Mouse (Mus musculus) intestine, embryonic 16.5 days (tissue): ENCODE data around the gene Efcab2. TPM values are rescaled to one million over a fixed set of nuclear protein-coding genes. Genes with fewer than 3 reads are reported as not detected.

ENCODE experiments used
- ATAC-seq: fragments of 200-750 bp; cut with Nextera tagmentation; 2 replicates; pipeline ENCODE4 v1.8.0; 2017; ENCODE audit warnings: moderate TSS enrichment, moderate library complexity
- H3K27ac ChIP-seq: fragments of 300-500 bp; sonication (generic); 2 replicates; pipeline ENCODE4 v1.5.1; 2014; ENCODE audit warnings: mild to moderate bottlenecking, low read length
- H3K27me3 ChIP-seq: fragments of 300-500 bp; sonication (generic); replicated peaks from 2 replicates; pipeline ENCODE4 v1.6.1; 2014; ENCODE audit warnings: low read length, control low read depth, mixed read lengths; ENCODE audit not compliant: control insufficient read depth, insufficient read depth
- H3K36me3 ChIP-seq: fragments of 300-500 bp; sonication (generic); 2 replicates; pipeline ENCODE4 v1.6.1; 2014; ENCODE audit warnings: low read length, control low read depth; ENCODE audit not compliant: control insufficient read depth, insufficient read depth
- H3K4me1 ChIP-seq: fragments of 300-500 bp; sonication (generic); 2 replicates; pipeline ENCODE4 v1.6.1; 2014; ENCODE audit warnings: low read length, control low read depth, mixed read lengths; ENCODE audit not compliant: control insufficient read depth, insufficient read depth
- H3K4me2 ChIP-seq: fragments of 300-500 bp; sonication (generic); 2 replicates; pipeline ENCODE4 v1.6.1; 2014; ENCODE audit warnings: low read depth, low read length, control low read depth
- H3K4me3 ChIP-seq: fragments of 300-500 bp; sonication (generic); 2 replicates; pipeline ENCODE4 v1.5.1; 2014; ENCODE audit warnings: mild to moderate bottlenecking, low read length
- H3K9ac ChIP-seq: fragments of 300-500 bp; sonication (generic); 2 replicates; pipeline ENCODE4 v1.6.1; 2014; ENCODE audit warnings: low read depth, low read length
- H3K9me3 ChIP-seq: fragments of 300-500 bp; sonication (generic); 2 replicates; pipeline ENCODE4 v1.6.1; 2016; ENCODE audit warnings: low read length, control low read depth; ENCODE audit not compliant: control insufficient read depth
- WGBS: fragments of 180-500 bp; shearing (Covaris S2); extraction: QIAGEN DNeasy Blood & Tissue Kit; methylation state at CpG from one replicate; pipeline ENCODE4 v1.1.7; 2014; 5-methylcytosine and 5-hydroxymethylcytosine counted together
- polyA plus RNA-seq: library from polyadenylated mRNA; unstranded; fragments of >200 nt; fragmentation: Nextera tagmentation; extraction: Ambion mirVana; gene quantifications from 2 replicates; pipeline ENCODE4 v1.2.1, GENCODE M21; 2015

Gene Efcab2
- polyA plus RNA-seq, 1 experiment from 2014 or later = 8.8 TPM

DNA sequence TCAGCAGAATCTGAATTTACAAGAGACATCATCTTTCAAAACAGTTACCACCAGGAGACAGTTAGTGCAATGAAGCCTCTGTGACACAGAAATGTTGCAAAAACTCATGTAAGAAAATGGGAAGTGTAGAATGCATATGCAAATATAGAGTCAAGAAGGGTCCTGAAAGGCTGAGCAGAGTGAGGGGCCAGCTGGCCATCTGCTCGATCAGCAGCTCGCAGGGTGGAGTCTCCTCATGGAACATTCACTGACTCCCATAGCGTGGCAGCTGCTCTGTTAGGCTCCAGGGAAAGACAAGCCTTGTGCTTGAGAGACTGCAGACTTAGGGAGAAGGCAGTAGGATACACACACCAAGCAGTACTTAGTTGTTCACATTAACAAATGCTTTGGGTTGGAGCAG, 83.2 kb downstream of the Efcab2 start:
- Histone ChIP-seq H3K9me3 (no peaks in the 10 kb centered on the region), H3K27ac (no peak overlapping the region), H3K4me1 (no peaks in the 10 kb centered on the region; the same call in 1 of the 2 replicates), H3K4me2 (no peak overlapping the region), H3K36me3 (no peaks in the 10 kb centered on the region), H3K9ac (no peak overlapping the region), H3K4me3 (no peak overlapping the region), H3K27me3 (no peaks in the 10 kb centered on the region)
- WGBS = 51% methylated on average over 3 of the region's 3 CpGs
- ATAC-seq = no peak

DNA sequence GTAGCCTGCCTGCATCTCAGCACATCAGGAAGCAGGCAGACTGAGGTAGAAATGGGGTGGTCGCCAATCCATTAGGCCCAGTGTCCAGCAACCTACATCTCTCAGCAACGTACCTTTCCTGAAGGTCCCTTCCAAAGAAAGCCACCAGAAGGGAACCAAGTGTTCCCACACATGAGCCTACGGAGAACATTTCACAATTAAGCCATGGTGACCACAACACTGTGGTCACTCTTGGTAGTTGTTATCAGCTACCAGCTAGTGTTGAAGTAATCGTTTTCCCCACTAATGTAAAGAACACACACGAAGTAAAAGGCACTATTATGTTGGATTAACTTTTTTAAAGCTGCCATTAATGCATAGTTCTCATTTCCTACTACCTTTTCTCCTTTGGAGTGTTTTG, 85.8 kb downstream of the Efcab2 start:
- H3K27ac ChIP-seq = no peak overlapping the region
- H3K9me3 ChIP-seq = no peaks in the 10 kb centered on the region
- no peak for ATAC-seq
- 86% methylated on average over 5 of the region's 5 CpGs for WGBS
- no peaks in the 10 kb centered on the region; the same call in 1 of the 2 replicates for H3K4me1 ChIP-seq
- H3K4me2 ChIP-seq = no peak overlapping the region
- no peaks in the 10 kb centered on the region for H3K36me3 ChIP-seq
- H3K4me3 ChIP-seq = no peak overlapping the region
- H3K9ac ChIP-seq = no peak overlapping the region
- H3K27me3 ChIP-seq = no peaks in the 10 kb centered on the region

DNA sequence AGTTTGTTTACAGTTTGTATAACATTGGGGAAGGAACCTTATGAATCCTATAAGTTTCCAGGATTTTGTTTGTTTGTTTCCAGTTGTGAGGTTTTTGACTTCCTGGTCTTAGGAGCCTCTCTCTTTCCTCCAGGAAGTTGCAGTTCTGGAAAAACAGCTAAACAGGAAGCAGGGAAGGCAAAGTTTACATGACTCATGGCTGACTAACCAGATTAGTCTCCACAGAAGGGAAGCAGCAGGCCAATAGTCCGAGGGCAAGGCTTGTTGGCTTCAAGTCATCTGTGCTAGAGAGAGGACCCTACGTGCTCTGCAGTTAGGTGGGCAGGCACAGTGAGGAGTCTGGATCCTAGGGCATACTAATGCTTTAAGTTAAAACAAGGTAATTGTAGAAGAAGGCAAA, 86.6 kb downstream of the Efcab2 start:
- H3K27ac ChIP-seq = no peak overlapping the region
- no peaks in the 10 kb centered on the region for H3K36me3 ChIP-seq
- H3K4me1 ChIP-seq = no peaks in the 10 kb centered on the region
- no peak overlapping the region for H3K4me2 ChIP-seq
- no peaks in the 10 kb centered on the region for H3K27me3 ChIP-seq
- ATAC-seq = no peak
- WGBS = 57% methylated on average over 2 of the region's 2 CpGs
- no peak overlapping the region for H3K9ac ChIP-seq
- H3K9me3 ChIP-seq = no peaks in the 10 kb centered on the region
- no peak overlapping the region for H3K4me3 ChIP-seq

DNA sequence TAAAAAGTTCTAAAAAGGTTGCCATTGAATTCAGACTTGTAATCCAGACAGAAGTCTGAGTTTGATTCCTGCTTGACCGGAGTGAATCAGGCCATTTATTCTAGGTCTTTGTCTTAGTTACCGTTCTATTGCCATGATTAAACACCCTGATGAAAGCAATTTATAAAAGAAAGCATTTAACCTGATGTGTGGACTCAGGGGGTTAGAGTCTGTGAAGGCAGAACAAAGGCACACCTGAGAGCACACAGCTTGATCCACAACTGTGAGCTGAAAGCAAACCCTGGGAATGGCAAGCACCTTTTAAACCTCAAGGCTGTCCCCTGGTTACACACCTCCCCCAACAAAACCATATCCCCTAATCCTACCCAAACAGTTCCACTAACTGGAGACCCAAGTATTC, 90.3 kb downstream of the Efcab2 start:
- 78% methylated on average over 2 of the region's 2 CpGs for WGBS
- Histone ChIP-seq H3K4me3 (no peak overlapping the region), H3K9me3 (no peaks in the 10 kb centered on the region), H3K27ac (no peak overlapping the region), H3K27me3 (no peaks in the 10 kb centered on the region), H3K9ac (no peak overlapping the region), H3K4me2 (no peak overlapping the region), H3K36me3 (no peaks in the 10 kb centered on the region), H3K4me1 (no peaks in the 10 kb centered on the region)
- no peak for ATAC-seq

DNA sequence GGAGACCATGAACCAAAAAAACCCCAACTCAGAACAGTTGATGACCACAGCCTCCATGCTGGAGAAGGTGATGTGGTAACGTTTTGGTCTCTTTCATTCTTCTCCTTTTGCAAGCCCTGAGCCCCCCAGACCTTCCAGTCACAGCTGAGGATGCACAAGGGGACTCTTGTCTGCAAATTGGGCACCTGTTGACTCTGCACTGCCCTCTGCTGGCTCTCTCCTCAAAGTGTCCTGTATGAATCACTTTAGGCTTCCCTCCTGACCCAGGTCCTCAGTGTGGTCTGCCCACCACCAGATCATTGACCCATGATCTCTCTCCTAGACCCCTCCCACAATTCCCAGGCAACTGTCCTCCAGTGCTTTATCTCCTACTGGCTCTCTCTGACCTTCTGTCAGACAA, 91.0 kb downstream of the Efcab2 start:
- no peak overlapping the region for H3K4me3 ChIP-seq
- 63% methylated on average over 1 of the region's 1 CpGs for WGBS
- H3K4me2 ChIP-seq = no peak overlapping the region
- ATAC-seq = no peak
- no peaks in the 10 kb centered on the region for H3K9me3 ChIP-seq
- H3K27ac ChIP-seq = no peak overlapping the region
- H3K4me1 ChIP-seq = no peaks in the 10 kb centered on the region
- no peaks in the 10 kb centered on the region for H3K36me3 ChIP-seq
- H3K9ac ChIP-seq = no peak overlapping the region
- H3K27me3 ChIP-seq = no peaks in the 10 kb centered on the region

DNA sequence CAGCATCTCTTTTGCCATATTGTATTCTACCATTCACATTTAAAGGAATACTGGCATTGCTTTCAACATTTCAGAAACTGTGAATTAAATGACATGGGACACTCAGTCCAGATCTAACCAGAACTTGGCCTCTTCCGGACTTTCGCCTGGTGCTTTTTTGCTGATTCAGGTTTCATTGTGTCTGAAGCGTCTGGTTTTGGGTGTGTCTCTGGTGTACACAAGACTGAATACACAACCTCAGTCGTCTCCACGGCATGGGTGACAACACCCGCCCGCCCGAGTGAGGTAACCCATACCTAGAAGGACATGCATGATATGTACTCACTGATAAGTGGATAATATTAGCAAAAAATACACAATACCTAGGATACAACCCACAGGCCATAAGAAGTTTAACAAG, 101.1 kb downstream of the Efcab2 start:
- no peak overlapping the region for H3K4me3 ChIP-seq
- no peak overlapping the region for H3K27ac ChIP-seq
- no peaks in the 10 kb centered on the region for H3K4me1 ChIP-seq
- no peak overlapping the region for H3K9ac ChIP-seq
- WGBS = 77% methylated on average over 8 of the region's 8 CpGs
- no peak overlapping the region for H3K4me2 ChIP-seq
- H3K27me3 ChIP-seq = no peaks in the 10 kb centered on the region
- no peak for ATAC-seq
- H3K9me3 ChIP-seq = no peaks in the 10 kb centered on the region
- H3K36me3 ChIP-seq = no peaks in the 10 kb centered on the region

DNA sequence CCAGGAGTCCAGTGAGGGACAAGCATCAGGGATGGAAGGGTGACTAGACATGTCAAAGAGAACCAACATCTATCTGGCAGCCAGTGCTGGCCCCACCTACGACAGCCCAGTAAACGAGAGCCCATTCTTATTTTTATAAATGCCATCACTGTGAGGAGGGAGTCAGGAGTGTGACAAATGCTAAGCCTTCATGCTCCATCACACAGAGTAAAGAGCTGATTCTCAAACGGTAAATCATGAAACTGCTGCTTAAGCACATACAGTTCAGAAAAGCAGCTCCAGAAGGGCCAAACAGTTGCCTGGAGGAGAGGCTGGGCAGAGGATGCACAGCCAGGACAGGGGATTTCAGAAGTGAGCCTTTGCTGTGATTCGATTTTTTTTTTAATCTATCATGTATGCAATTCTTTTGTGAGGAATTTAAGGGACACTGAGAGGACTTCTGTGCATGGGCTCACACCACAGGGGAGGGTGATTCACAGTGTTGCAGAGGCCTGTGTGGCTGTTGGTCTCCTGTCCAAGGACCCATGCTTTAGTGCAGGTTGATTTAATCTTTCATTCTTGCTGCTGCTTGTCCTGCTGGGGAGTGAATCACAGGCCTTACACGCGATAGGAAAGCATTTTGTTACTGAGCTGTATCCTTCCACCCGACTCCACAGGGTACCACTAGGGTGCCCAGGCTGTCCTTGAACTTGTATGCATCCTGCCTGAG, 106.6 kb downstream of the Efcab2 start:
- Histone ChIP-seq H3K36me3 (no peaks in the 10 kb centered on the region), H3K4me1 (no peaks in the 10 kb centered on the region), H3K9me3 (no peaks in the 10 kb centered on the region), H3K4me2 (no peak overlapping the region), H3K9ac (no peak overlapping the region), H3K27me3 (no peaks in the 10 kb centered on the region), H3K4me3 (no peak overlapping the region), H3K27ac (no peak overlapping the region)
- no peak for ATAC-seq
- 62% methylated on average over 7 of the region's 7 CpGs for WGBS

DNA sequence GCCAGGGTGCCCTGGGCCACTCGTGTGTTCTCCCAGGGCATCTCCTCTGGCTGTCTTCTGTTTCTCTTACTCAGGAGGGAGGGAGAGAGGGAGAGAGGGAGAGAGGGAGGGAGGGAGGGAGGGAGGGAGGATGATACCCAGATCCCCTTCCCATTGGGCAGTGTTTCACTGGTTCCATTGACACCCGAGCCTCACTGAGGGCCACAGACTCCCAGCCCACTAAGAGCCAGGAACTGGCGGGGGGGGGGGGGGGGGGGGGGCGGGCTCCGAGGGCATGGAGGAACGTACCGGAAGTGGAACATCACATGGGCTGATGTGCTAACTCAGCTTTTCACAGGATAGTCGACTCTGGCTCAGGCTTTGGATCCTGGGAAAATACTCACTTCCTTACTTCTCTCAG, 108.1 kb downstream of the Efcab2 start:
- Histone ChIP-seq H3K9ac (no peak overlapping the region), H3K4me3 (no peak overlapping the region), H3K9me3 (no peaks in the 10 kb centered on the region), H3K27ac (no peak overlapping the region), H3K4me1 (no peaks in the 10 kb centered on the region), H3K27me3 (no peaks in the 10 kb centered on the region), H3K4me2 (no peak overlapping the region), H3K36me3 (no peaks in the 10 kb centered on the region)
- WGBS = 39% methylated on average over 4 of the region's 8 CpGs
- ATAC-seq = no peak

DNA sequence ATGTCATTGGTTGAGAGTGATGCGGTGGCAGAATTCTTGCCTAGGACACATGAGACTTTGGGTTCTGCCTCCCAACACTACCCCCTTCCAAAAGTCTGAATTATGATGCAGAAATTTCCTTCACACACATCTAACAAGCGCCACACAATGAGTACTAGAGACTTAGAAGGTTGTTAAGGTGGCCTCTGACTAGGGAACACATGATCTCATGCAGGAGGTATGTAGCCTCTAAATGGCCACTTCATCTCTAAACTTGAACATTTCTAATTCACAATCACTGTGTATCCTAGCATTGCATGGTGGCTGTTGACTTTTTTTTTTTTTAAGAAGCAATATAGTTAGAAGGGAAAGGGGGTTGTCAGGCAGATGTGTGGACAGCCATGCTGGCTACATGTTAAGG, 110.0 kb downstream of the Efcab2 start:
- no peaks in the 10 kb centered on the region for H3K36me3 ChIP-seq
- no peak overlapping the region for H3K27ac ChIP-seq
- no peak overlapping the region for H3K4me3 ChIP-seq
- no peak for ATAC-seq
- 81% methylated on average over 2 of the region's 2 CpGs for WGBS
- no peak overlapping the region for H3K4me2 ChIP-seq
- no peaks in the 10 kb centered on the region for H3K9me3 ChIP-seq
- H3K27me3 ChIP-seq = no peaks in the 10 kb centered on the region
- H3K9ac ChIP-seq = no peak overlapping the region
- no peaks in the 10 kb centered on the region for H3K4me1 ChIP-seq

DNA sequence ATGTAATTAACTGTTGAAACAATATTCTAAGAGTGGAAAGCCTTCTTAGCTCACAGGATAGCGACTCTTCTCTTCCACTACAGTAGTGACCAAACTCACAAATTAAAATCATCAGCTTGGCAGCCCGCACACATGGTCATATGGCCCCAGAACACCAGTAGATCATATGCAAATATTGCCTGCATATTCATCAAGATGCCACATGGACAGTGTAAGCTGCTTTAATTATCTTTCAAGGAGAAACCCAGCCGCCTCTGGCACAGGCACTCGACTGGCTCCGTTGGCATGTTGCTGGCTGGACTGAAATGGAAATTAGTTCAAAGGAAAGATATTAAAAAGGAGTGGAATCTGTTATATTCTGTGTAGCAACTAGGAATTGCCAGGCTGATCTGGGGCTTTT, 116.5 kb downstream of the Efcab2 start:
- Histone ChIP-seq H3K9ac (no peak overlapping the region), H3K27me3 (no peaks in the 10 kb centered on the region), H3K4me2 (no peak overlapping the region), H3K4me1 (0 out of 2 replicates have a peak, but pooled peaks cover 1% of the 10 kb centered on the region), H3K27ac (no peak overlapping the region), H3K36me3 (no peaks in the 10 kb centered on the region), H3K9me3 (no peaks in the 10 kb centered on the region), H3K4me3 (no peak overlapping the region)
- 81% methylated on average over 5 of the region's 5 CpGs for WGBS
- no peak for ATAC-seq
